Mouse (Mus musculus): ENCODE measurements around the gene Olfr469.

DNA sequence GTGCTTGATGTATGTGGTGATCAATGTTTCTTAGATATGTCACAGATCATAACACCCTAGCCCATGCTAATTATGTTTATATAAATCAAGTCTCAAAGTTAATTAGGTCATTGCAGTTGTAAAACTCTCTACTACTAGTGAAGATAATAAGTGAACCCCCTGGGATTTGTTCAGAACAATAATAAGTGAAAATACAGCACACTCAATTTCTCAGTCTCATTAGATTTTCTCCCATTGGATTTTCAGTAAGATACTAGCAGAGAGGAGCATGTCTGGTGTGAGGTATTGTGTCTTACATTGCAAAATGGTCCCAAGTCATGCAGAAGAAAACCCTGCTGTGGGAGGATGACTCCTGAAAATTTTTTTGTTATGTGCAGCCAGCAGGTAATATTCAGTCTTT lies 13.4 kb downstream of the Olfr469 start, which contains the start of gene Olfr467:
- TF ChIP-seq POLR2A (IDR thresholded peaks at IDR 0.05; ENCODE audit: borderline replicate concordance, extremely low read depth, insufficient read depth, insufficient read length, poor library complexity, severe bottlenecking), result no peak
- TF ChIP-seq CTCF (IDR thresholded peaks at IDR 0.05; ENCODE audit: borderline replicate concordance, extremely low read depth, insufficient read depth, insufficient read length), result no peak

All from brain, embryonic 14.5 days (tissue).